Mouse (Mus musculus): Measurements from ENCODE around the gene Mmp11.
"Not testable (repeated sequence)": the region's sequence is repeated elsewhere in the genome, so short reads cannot be mapped to it uniquely, and the experiment has no call there.

The Mmp11 gene

DNA sequence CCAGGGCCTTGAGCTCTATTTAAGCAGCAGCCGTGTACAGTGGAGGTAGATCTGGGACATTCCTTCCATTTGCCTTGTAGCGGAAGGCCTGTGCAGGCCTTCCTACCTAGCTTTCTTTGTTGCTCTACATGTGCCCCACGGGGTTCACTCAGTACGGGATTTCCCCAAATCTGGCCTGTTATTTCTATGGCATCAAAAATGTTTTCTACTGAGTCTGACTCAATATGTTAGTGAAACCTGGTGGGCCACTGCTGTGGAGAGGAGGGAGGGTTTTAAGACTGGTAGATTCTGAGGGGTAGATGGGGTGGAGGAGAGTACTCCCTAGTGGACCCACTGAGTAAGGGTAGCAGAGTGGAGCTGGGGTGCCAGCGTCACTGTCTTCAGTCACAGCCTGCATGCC lies 40.6 kb downstream of the Mmp11 start:
- DNase-seq = no peak

DNA sequence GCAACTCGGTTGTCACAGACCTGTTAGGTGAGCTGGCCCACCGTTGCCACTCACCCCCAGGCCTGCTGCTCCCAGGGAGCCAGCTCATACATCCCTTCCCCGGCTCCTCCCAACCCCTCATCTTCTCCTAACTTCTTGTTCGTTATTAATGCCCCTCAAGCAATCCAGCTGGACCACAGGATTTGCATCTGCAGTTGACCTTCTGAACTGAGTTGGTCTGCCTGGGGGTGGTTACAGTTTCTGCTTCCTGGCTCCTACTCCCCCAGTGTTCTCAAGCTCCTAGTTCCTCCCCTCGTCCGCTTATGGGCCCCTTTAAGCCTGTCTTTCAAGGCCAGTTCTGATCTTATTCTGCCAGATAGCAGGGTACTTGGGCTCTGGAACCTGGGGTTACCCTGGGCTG lies 41.7 kb downstream of the Mmp11 start:
- DNase-seq = no peak

DNA sequence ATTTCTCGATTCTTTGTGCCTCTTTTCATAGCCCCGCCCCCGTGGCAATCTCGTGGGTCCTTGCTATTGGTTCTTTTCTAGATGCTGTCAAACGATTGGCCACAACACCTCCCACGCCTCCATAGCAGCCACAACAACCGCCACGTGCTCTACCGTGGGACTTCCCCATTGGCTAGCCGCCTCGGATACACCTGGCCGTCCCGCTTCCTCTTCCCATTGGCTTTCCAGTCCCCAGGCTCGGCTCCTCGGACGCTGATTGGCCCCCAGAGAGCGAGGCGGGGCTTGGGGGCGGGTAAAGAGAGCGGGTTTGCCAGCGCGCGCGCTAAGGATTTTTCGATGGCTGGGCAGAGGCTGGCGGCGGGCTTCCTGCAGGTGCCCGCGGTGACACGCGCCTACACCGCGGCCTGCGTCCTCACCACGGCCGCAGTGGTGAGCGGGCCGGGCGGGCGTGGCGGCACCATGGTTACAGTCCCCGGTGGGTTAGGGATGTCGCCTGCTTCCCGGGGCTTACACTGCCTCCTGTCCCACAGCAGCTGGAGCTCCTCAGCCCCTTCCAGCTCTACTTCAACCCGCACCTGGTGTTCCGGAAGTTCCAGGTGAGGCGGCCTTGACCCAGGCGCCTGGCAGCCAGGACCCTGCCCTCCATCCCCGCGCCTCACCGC lies 43.1 kb downstream of the Mmp11 start, which contains the start of gene Derl3:
Derl3 (plus strand) TSS at position 325 of the 662 bp plus-strand sequence.
- peak; percentile 93 for DNase-seq

DNA sequence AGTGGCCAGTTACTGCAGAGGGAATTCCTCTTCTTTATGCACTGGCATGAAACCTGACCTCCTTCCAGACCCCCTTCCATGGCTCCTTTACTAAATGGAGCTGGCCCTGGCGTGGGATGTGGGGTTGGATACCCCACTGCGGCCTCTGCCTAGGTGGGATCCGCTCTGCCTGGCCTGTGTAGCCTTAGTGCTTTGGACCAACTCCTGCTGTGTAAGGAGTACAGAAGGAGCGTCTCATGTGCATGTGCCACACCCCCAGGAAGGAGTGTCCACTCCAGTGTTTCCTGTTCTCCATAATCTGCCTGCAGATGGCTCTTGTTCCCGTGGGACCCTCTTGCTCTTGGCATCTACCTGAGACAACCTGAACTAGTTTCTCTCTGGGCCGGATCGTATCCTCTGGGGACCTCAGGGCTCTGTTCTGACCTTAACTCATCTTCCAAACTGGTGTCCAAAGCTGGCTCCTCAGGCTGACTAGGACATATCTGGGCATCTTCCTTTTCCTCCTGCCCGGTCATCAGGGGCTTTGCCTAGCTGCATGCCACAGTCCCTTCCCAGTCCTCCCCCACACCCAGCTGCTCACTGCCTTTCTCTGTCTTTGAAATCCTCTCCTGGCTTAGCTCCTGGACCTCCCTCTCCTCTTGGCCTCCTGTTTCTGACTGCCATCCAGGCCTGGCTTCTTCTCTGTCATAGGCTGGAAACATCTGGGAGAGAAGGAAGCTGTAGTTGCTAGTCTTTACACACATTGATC lies 46.7 kb downstream of the Mmp11 start:
- no peak for DNase-seq

DNA sequence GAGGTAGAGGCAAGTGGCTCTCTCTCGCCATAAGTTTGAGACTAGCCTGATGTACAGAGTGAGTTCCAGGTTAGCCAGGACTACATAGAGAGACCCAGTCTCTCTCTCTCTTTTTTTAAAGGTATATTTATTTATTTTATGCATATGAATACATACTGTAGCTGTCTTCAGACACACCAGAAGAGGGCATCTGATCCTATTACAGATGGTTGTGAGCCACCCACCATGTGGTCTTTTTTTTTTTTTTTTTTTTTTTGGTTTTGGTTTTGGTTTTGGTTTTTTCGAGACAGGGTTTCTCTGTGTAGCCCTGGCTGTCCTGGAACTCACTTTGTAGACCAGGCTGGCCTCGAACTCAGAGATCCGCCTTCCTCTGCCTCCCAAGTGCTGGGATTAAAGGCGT lies 48.8 kb downstream of the Mmp11 start:
- not testable (repeated sequence) for DNase-seq

DNA sequence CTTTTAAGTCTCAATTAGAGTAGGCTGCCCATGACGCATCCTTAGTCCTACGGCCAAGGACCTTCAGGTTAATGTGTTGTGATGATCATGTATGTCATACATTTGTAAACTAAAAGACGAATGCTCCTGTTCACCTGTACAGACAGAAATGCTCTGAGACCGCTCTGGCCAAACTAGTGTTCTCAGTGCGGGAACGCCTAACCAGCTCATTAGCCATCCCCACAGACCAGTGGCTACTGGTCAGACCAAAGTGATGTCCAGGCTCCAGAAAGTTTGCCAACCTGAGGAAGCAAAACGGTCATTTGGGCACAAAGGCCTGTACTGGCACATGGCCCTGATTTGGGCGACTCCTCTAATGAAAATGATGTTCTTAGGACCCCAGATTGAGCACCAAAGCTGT lies 51.6 kb downstream of the Mmp11 start:
- no peak for DNase-seq

DNA sequence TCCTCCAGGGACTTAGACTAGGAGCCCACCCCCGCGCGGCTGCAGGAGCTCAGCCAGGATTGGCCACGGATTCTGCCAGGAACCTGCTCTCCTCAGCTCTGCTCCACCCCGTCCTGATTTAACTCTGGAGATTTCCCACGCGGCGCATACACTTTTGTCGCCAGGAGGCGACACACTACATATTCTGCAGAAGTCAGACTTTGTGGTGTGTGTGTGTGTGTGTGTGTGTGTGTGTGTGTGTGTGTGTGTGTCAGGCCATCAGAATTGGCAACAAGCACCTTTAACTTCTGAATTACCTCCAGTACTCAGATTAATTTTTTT lies 53.1 kb downstream of the Mmp11 start:
- peak; percentile 70 for DNase-seq

DNA sequence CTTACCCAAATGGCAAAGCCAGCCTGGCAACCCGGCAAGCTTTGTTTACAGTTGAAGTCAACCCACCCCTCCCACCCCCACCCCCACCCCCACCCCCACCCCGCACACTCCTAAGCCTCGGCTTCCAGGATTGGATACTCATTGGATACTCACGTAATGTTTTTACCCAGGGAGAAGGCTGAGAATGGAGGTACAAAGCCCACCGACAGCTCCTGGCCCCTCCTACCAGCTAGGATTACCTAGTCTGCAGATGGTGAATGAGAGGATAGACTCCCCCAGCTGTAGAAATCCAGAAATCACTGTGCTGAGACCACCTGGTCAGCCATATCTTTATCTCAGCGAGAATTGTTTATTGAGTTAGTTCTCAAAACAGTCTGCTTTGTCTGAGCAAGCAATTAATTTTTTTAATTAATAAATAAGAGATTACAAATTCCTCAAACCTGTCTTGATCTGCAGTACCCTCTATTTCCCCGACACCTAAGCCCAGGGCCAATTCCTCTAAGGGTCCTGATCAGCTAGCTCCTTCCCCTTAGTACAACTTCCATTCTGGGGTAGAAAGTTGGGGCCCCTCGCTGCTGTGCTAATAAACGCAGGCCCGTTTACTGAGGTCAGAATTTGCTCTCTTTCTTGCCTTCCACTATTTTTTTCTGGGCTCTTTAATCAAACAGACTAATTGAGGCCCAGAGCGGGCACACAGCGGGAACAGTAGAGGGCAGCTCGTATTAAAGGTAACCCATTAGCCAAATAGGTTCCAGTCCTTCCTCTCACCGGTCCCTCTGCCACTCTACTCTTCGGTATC lies 53.7 kb downstream of the Mmp11 start:
- no peak for DNase-seq

DNA sequence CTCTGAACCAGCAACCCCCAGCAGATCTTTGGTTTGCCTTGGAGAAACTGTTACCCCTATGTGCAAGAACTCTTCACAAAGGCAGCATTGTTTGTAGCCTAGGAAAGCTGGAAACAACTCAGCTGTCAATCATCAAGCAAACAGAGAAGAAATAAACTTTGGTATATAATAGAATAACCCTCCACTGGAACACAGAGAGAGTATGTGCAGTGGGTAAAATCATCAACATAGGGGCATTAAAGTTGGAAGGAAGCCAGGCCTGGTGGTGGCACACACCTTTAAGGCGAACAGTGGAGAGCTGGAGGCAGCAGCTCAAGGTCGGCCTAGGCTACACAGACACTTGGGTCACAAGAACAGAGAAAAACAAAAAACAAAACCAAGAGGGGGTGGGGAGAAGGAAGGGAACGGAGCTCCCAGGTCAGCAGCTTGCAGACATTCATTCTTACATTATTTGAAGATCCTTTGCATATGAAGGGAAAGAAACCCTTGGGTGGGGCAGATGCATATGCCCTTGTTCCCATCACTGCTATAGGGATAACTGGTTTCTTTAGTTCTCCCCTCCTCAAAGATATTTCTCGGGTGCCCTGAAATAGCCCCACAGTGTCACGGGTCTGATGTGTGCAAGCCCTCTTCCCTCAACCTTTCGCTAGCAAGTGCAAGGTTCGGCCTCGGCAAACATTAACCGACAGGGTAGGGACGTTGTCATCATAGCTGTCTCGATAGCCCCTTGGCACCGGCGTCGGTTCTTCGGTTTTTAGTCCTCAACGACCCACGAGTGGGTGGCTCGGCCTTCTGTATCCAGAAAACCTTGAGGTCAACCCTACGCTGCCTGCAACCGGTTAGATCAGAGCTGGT lies 54.5 kb downstream of the Mmp11 start:
- DNase-seq = peak; percentile 43

DNA sequence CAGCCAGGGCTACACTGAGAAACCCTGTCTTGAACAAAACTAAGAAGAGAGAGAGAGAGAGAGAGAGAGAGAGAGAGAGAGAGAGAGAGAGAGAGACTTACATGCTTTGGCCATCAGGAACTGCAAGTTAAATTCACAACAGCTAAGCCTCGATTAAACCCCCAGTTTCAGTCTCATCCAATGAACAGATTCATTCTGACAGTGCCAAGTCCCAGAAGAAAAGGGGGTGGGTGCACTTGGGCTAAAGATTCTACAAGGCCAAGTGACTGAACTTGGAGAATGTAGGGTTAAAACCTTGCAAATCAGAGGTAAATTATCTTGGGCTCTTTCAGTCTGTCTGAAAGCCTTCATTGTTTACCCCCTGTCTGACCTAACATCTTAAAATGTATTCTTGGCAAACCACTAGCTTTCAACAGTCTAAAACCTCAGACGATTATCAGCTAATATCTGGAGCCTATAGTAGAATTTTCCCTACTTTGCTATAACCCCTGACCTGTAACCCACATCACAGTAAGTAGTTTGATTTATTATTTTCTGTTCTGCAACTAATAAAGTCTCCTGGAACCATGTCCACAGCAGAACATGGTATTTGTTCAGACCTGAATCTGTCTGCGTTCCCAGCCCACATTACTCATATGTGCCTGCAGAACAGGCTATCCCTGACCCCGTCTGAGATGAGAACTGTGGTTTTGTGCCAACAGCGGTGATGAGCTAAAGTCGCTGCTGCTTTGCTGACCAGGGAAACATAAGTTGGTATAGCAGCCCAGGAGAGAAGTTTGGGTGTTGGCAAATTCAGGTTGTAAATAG lies 55.3 kb downstream of the Mmp11 start:
- no peak for DNase-seq

DNA sequence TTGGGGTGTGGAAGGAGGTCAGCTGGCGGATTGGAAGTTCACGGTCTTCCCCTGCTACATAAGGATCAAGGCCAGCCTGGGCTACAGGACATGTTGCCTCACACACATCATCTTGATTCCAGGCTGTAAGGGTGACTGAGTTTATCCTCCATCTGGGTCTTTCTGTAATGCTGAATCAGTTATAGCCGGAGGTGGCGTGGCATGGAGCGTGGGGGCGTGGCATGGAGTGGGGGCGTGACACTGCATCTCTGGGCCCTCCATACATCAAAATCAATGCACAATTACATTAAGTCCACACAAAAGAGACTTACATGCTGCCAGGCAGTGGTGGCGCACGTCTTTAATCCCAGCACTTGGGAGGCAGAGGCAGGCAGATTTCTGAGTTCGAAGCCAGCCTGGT lies 55.9 kb downstream of the Mmp11 start:
- no peak for DNase-seq

DNA sequence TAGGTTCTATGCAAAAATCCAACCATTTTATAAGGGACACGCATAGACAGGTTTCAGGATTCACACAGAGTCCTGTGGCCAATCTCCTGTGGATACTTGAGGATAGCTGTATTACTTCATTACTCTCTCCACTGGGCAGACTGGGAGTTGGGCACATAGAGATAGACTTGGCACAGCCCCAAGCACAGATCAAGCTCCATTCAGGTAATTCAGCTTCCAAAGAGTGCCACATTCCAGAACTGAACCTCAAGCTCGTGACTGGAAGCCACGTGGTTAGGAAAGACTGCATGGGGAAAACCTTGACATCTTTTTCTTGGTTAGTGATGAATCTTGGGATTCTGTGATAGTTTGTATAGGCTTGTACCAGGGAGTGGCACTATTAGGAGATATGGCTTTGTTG lies 57.5 kb downstream of the Mmp11 start:
- no peak for DNase-seq

DNA sequence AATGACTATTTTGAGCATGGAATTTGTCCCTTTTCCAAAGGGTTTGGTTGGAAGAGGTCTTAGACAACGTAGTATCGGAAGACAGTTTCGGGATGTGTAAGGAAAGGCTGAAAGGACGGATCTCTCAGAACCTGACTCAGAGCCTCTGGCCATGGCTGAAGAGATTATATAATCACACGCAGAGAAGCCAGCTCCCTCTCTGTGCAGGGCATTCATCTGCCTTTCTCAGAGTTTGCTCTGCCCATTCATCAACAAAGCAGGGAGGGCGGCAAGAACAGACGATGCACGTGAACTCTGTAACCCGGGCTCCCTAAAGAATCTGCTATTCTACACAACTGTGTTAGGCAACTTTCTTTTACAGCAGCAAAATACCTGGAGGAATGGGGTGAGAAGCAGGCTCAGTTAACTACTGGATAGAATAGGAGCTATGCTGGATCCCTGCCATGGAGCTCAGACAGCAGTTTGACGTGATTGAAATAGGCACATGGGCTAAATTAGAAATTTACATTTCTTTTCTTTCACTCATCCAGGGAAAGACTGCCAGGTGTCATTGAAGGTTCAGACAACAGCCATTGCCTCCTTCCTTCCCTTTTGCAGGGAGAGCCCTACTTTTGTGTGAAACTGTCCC lies 62.6 kb downstream of the Mmp11 start:
- DNase-seq = no peak
